Mouse (Mus musculus) ES-Bruce4 (cell line): Measurements from ENCODE around the gene Zfp990.
"Not testable (repeated sequence)": the region's sequence is repeated elsewhere in the genome, so short reads cannot be mapped to it uniquely, and the experiment has no call there.

ENCODE experiments used
- CTCF ChIP-seq: IDR thresholded peaks from one replicate; pipeline ENCODE4 v1.8.1; 2011; ENCODE audit warnings: low read depth, low read length
- POLR2A ChIP-seq: IDR thresholded peaks from one replicate; pipeline ENCODE4 v1.8.1; 2011; ENCODE audit warnings: low read length; ENCODE audit not compliant: insufficient read depth

DNA sequence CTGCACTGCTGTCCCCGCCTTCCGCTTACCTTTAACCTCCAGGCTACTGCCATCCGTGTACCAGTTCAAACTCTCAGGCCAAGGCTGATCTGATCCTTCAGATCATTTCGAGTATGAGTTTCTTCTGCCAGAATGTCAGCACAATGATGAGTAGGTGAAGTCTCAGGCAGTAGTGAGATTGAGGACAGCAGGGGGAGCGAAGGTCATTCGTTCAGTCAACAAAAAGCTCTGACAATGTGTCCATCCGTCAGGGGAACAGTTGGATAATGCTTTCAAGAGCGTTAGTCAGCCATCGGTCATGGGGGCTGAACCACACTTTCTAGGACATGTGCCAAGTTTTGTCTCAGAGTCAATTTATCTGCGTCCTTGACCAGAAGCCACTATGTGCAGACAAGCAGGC is 59.9 kb downstream of the Zfp990 start:
- not testable (repeated sequence) for TF ChIP-seq CTCF, POLR2A
